Comparison of ENCODE assay signal across 8 mouse cellular contexts in the genomic region with DNA sequence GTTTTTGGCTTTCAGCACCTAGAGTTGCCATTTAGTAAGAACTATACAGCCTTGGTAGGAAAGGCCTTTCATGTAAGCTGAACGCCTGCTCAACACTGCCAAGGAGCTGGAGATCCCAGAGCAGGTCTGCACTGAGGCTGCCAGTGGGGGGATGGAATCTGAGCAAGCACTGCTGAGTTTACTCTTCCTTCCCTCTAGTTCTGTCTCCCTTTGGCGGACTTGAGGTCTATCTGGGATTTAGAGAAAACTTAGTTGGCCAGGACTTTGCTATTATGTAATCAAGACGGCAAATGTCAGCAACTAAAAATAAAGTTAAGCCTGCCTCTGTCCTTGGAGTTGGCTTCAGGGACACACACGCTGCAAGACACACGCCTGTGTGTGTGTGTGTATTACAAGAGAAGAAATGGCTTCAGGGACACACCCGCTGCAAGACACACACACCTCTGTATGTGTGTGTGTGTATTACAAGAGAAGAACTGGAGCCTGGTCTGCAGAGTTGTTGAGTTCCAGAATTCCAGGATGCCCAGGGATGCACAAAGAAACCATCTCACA. TPM values are rescaled to one million over a fixed set of nuclear protein-coding genes. Genes with fewer than 3 reads are reported as not detected.
DNase-seq lines count a peak whose midpoint lies in the region; ATAC-seq and TF ChIP-seq lines count a peak whose summit lies in the region.

No protein-coding gene starts in this region.

- no peaks in the 10 kb centered on the region for H3K9me3 ChIP-seq in lung, embryonic 14.5 days (ENCODE audit: low read depth, low read length)
- H3K9me3 ChIP-seq in embryonic facial prominence, embryonic 14.5 days (ENCODE audit: control insufficient read depth, low read length) = no peaks in the 10 kb centered on the region
- H3K9me3 ChIP-seq in intestine, embryonic 16.5 days (ENCODE audit: control insufficient read depth, low read length) = no peaks in the 10 kb centered on the region

- H3K4me1 ChIP-seq in lung, embryonic 14.5 days (ENCODE audit: insufficient read depth) = peaks cover 16% of the 10 kb centered on the region; the same call in 1 of the 2 replicates
- peaks cover 11% of the 10 kb centered on the region for H3K4me1 ChIP-seq in lung, adult 2 months (ENCODE audit: control insufficient read depth, insufficient read depth, low read length)
- H3K4me1 ChIP-seq in embryonic facial prominence, embryonic 14.5 days (ENCODE audit: control insufficient read depth, insufficient read depth, low read length) = peaks cover 13% of the 10 kb centered on the region
- peaks cover 23% of the 10 kb centered on the region for H3K4me1 ChIP-seq in intestine, embryonic 16.5 days (ENCODE audit: control insufficient read depth, insufficient read depth, low read length)

- TF ChIP-seq POLR2A in lung, adult 2 months (IDR thresholded peaks at IDR 0.05; ENCODE audit: borderline replicate concordance, extremely low read depth, low read depth, low read length) = no peak

- peaks cover 48% of the 10 kb centered on the region for H3K36me3 ChIP-seq in lung, embryonic 14.5 days (ENCODE audit: insufficient read depth)
- peaks cover 49% of the 10 kb centered on the region for H3K36me3 ChIP-seq in embryonic facial prominence, embryonic 14.5 days (ENCODE audit: control insufficient read depth, insufficient read depth, low read length)
- H3K36me3 ChIP-seq in intestine, embryonic 16.5 days (ENCODE audit: control insufficient read depth, insufficient read depth, low read length) = peaks cover 20% of the 10 kb centered on the region

- intact Hi-C loops in left cerebral cortex, postnatal 10 days (cut with DNase I) = no loop called here

- H3K27ac ChIP-seq in lung, embryonic 14.5 days (ENCODE audit: low read depth) = no peak overlapping the region
- no peak overlapping the region for H3K27ac ChIP-seq in embryonic facial prominence, embryonic 14.5 days (replicated peaks; ENCODE audit: low read depth, low read length)
- no peak overlapping the region for H3K27ac ChIP-seq in intestine, embryonic 16.5 days (ENCODE audit: low read length)

- no peak for TF ChIP-seq CTCF in lung, embryonic 14.5 days (IDR thresholded peaks at IDR 0.05; ENCODE audit: low read depth)
- TF ChIP-seq CTCF in lung, adult 2 months (IDR thresholded peaks at IDR 0.05; ENCODE audit: insufficient read depth, low read length) = no peak

- H3K9ac ChIP-seq in lung, embryonic 14.5 days = no peak overlapping the region
- H3K9ac ChIP-seq in embryonic facial prominence, embryonic 14.5 days (ENCODE audit: low read depth, low read length) = no peak overlapping the region
- H3K9ac ChIP-seq in intestine, embryonic 16.5 days (ENCODE audit: low read depth, low read length) = no peak overlapping the region

- no peak for ATAC-seq in lung, embryonic 14.5 days (ENCODE audit: insufficient read depth)
- ATAC-seq in embryonic facial prominence, embryonic 14.5 days (ENCODE audit: low read depth) = no peak
- ATAC-seq in intestine, embryonic 16.5 days = no peak

- no peak for DNase-seq in lung, embryonic 14.5 days
- no peak for DNase-seq in lung, adult 2 months
- no peak for DNase-seq in embryonic facial prominence, embryonic 14.5 days (ENCODE audit: low spot score)
- peak; percentile 91 for DNase-seq in skeletal muscle tissue, adult 2 months (ENCODE audit: low read depth, low spot score)
- no peak for DNase-seq in spleen, adult 18-20 months
- no peak for DNase-seq in left cerebral cortex, postnatal 10 days (ENCODE audit: extremely low spot score in 1 of 2, low spot score in 2 of 2)
- DNase-seq in ovary, postnatal 10 days (ENCODE audit: low spot score) = no peak

- no peak overlapping the region for H3K4me3 ChIP-seq in lung, embryonic 14.5 days (ENCODE audit: low read depth, low read length)
- H3K4me3 ChIP-seq in lung, adult 2 months (replicated peaks; ENCODE audit: extremely low read depth, low read depth, low read length) = no peak overlapping the region
- no peak overlapping the region for H3K4me3 ChIP-seq in embryonic facial prominence, embryonic 14.5 days (ENCODE audit: low read depth, low read length)
- no peak overlapping the region; the same call in 1 of the 2 replicates for H3K4me3 ChIP-seq in intestine, embryonic 16.5 days (ENCODE audit: low read length)

- 74% methylated on average over 6 of the region's 6 CpGs for WGBS in lung, embryonic 14.5 days
- 40% methylated on average over 6 of the region's 6 CpGs for WGBS in lung, adult 2 months
- 86% methylated on average over 6 of the region's 6 CpGs for WGBS in embryonic facial prominence, embryonic 14.5 days
- WGBS in intestine, embryonic 16.5 days = 75% methylated on average over 6 of the region's 6 CpGs

- no peaks in the 10 kb centered on the region for H3K27me3 ChIP-seq in lung, embryonic 14.5 days (ENCODE audit: insufficient read depth, low read length)
- no peaks in the 10 kb centered on the region for H3K27me3 ChIP-seq in embryonic facial prominence, embryonic 14.5 days (replicated peaks; ENCODE audit: control insufficient read depth, insufficient read depth, low read length)
- H3K27me3 ChIP-seq in intestine, embryonic 16.5 days (replicated peaks; ENCODE audit: control insufficient read depth, insufficient read depth, low read length) = no peaks in the 10 kb centered on the region

- peak overlapping the region; percentile 32; the same call in 1 of the 2 replicates for H3K4me2 ChIP-seq in lung, embryonic 14.5 days
- 0 out of 2 replicates have a peak overlapping the region, but pooled peaks have one; percentile 95 for H3K4me2 ChIP-seq in embryonic facial prominence, embryonic 14.5 days (ENCODE audit: low read depth, low read length)
- H3K4me2 ChIP-seq in intestine, embryonic 16.5 days (ENCODE audit: low read depth, low read length) = 0 out of 2 replicates have a peak overlapping the region, but pooled peaks have one; percentile 72

RNA-seq across cellular contexts. Expression of a gene that starts 4.2 kb away (rescaled TPM):
- 19.1 and 19.4 TPM in 2 replicates for polyA plus RNA-seq in lung, embryonic 14.5 days (2014; fragmentation: Nextera tagmentation; extraction: Ambion mirVana)
- polyA plus RNA-seq in lung, adult 2 months (2012; rRNA removed) = 52.2 and 57.6 TPM in 2 replicates
- 15.8 and 17.6 TPM in 2 replicates for polyA plus RNA-seq in embryonic facial prominence, embryonic 14.5 days (2014; fragmentation: Nextera tagmentation; extraction: Ambion mirVana)
- 9.9 and 11.1 TPM in 2 replicates for polyA plus RNA-seq in intestine, embryonic 16.5 days (2015; fragmentation: Nextera tagmentation; extraction: Ambion mirVana)
- 10 to 100 TPM; 37.4 to 45.5 TPM for total RNA-seq in left cerebral cortex, postnatal 10 days (2021)

RNA-seq across cellular contexts. Expression of a gene that starts 18.5 kb away (rescaled TPM):
- 128 and 132 TPM in 2 replicates for polyA plus RNA-seq in lung, embryonic 14.5 days (2014; fragmentation: Nextera tagmentation; extraction: Ambion mirVana)
- 35.4 and 36.9 TPM in 2 replicates for polyA plus RNA-seq in lung, adult 2 months (2012; rRNA removed)
- 106 and 108 TPM in 2 replicates for polyA plus RNA-seq in embryonic facial prominence, embryonic 14.5 days (2014; fragmentation: Nextera tagmentation; extraction: Ambion mirVana)
- polyA plus RNA-seq in intestine, embryonic 16.5 days (2015; fragmentation: Nextera tagmentation; extraction: Ambion mirVana) = 96.8 and 108 TPM in 2 replicates
- total RNA-seq in left cerebral cortex, postnatal 10 days (2021) = 10 to 100 TPM; 59.1 to 62.0 TPM

RNA-seq across cellular contexts. Expression of a gene that starts 26.9 kb away (rescaled TPM):
- 158 and 160 TPM in 2 replicates for polyA plus RNA-seq in lung, embryonic 14.5 days (2014; fragmentation: Nextera tagmentation; extraction: Ambion mirVana)
- polyA plus RNA-seq in lung, adult 2 months (2012; rRNA removed) = 149 and 178 TPM in 2 replicates
- polyA plus RNA-seq in embryonic facial prominence, embryonic 14.5 days (2014; fragmentation: Nextera tagmentation; extraction: Ambion mirVana) = 166 and 186 TPM in 2 replicates
- polyA plus RNA-seq in intestine, embryonic 16.5 days (2015; fragmentation: Nextera tagmentation; extraction: Ambion mirVana) = 162 and 170 TPM in 2 replicates
- total RNA-seq in left cerebral cortex, postnatal 10 days (2021) = 100 to 1,000 TPM; 322 to 330 TPM

RNA-seq across cellular contexts. Expression of a gene that starts 28.7 kb away (rescaled TPM):
- polyA plus RNA-seq in lung, embryonic 14.5 days (2014; fragmentation: Nextera tagmentation; extraction: Ambion mirVana) = 3.2 and 4.2 TPM in 2 replicates
- 18.2 and 19.2 TPM in 2 replicates for polyA plus RNA-seq in lung, adult 2 months (2012; rRNA removed)
- 3.7 and 4.4 TPM in 2 replicates for polyA plus RNA-seq in embryonic facial prominence, embryonic 14.5 days (2014; fragmentation: Nextera tagmentation; extraction: Ambion mirVana)
- 7.9 and 9.0 TPM in 2 replicates for polyA plus RNA-seq in intestine, embryonic 16.5 days (2015; fragmentation: Nextera tagmentation; extraction: Ambion mirVana)
- total RNA-seq in left cerebral cortex, postnatal 10 days (2021) = under 1 TPM; 0.92 to 0.93 TPM

RNA-seq across cellular contexts. Expression of a gene that starts 29.9 kb away (rescaled TPM):
- 0.64 and 1.0 TPM in 2 replicates for polyA plus RNA-seq in lung, embryonic 14.5 days (2014; fragmentation: Nextera tagmentation; extraction: Ambion mirVana)
- polyA plus RNA-seq in lung, adult 2 months (2012; rRNA removed) = 1.3 TPM in 2 replicates
- polyA plus RNA-seq in embryonic facial prominence, embryonic 14.5 days (2014; fragmentation: Nextera tagmentation; extraction: Ambion mirVana) = 13.7 and 14.6 TPM in 2 replicates
- polyA plus RNA-seq in intestine, embryonic 16.5 days (2015; fragmentation: Nextera tagmentation; extraction: Ambion mirVana) = 5.2 and 5.3 TPM in 2 replicates
- 100 to 1,000 TPM; 468 to 479 TPM for total RNA-seq in left cerebral cortex, postnatal 10 days (2021)

Comparison
In these comparisons a context has a peak if more than half of its experiments do, and no peak if none do; other contexts are left out.
1. H3K4me2 ChIP-seq: peak in every context shown above with its lines; median percentile 95 in embryonic facial prominence, embryonic 14.5 days; 72 in intestine, embryonic 16.5 days; 32 in lung, embryonic 14.5 days.